Mouse (Mus musculus) olfactory bulb, adult 2 months (tissue): ENCODE results near the gene A630023A22Rik.

Experiments used
- CTCF ChIP-seq: fragments of 200-500 bp; IDR thresholded peaks from 2 replicates; pipeline ENCODE4 v1.5.1; 2012; ENCODE audit warnings: low read depth, mild to moderate bottlenecking, low read length, moderate library complexity; ENCODE audit not compliant: insufficient read depth
- POLR2A ChIP-seq: fragments of 200-500 bp; IDR thresholded peaks from 2 replicates; pipeline ENCODE4 v1.6.1; 2012; ENCODE audit warnings: mild to moderate bottlenecking, low read depth, low read length, moderate library complexity; ENCODE audit not compliant: insufficient read depth

DNA sequence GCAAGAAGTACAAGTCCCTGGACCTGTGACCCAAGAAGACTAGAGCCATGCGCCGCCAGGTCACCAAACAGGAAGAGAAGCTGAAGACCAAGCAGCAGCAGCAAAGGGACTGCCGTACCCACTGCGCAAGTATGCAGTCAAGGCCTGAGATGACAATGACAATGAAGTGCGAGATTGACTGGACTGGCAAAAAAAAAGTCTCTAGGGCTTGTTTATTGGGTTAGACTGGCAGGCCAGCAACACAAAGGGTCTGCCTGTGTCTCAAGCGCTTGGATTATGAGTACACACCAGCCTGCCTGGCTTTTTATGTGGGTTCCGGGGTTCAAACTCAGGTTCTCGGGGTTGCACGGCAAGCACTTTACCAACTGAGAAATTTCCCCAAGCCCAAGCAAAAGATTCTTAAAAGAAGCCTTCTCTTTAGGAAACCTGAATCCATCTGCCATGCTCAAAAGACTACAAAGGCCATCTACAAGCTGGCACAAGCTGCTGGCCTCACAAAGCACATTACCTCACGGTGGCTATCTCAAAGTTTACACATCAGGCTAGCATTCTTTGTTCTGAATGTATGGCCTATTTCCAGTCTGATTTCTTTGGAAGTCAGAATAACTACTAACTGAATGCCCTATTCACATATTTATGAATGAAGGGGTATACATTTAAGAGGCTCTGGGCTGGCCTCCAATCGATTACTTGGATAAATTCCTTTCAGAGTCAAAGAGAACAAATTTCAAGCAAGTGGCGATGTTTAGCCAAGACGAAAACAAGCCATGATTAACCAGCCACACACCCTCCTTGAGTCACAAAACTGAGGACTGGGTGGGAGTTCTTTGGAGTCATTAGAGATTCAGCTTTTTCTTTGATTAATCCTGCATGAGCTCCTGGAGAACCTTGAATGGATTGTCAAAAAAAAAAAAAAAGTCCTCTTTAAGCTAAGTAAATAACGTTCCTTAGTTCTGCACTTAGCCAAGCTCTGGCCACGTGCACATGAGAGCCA, 37.4 kb upstream of the A630023A22Rik start:
- no peak for TF ChIP-seq CTCF
- no peak for TF ChIP-seq POLR2A
